Mouse (Mus musculus): ENCODE measurements around the gene Cnpy3. TPM values are rescaled to one million over a fixed set of nuclear protein-coding genes. Genes with fewer than 3 reads are reported as not detected.
A peak's percentile ranks its signal among the peaks of the same experiment; 100 is the strongest.

Gene Cnpy3
- polyA plus RNA-seq (2012; rRNA removed) (67.3 and 68.2 TPM in 2 replicates), polyA plus RNA-seq (2014; fragmentation: Nextera tagmentation; extraction: Ambion mirVana) (64.0 and 69.3 TPM in 2 replicates)

DNA sequence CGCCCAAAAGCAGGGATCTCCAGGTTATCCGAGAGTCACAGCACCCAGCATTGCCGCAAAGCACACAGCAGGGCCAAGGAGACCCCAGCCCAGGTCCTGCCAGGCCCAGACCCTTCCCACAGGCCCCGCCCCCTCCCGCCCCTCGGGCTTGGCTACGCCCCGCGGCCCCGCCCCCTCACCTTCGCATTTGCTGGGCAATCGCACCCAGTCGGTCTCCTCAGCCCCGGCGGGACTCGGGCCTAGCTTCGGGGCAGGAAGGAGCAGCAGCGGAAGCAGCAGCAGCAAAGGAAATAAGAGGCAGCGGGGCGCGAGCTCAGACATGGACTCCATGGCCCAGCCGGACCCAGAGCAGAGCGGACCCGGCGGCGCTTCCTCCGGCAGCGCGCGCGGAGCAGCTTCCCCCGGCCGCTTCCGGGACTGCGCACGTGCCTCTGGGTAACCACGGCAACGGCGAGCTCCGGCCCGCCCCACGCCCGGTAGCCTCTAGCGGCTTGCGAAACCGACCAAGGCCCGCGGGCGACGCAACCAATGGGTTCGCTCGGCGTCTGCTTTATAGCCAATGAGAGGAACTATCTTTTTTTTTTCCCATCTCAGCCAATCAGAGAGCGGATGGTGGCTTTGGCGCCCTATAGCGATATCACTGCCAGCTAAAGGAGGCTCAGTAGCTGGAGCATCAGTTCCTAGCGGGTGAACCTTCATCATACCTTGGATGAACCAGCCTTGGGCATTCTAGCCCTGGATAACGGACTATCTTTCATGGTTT, at the start of gene Cnpy3:
Gene Cnpy3 (minus strand): TSS at position 421 of the 763 bp plus-strand sequence.
- peak within 1 kb of the TSS; percentile 77 for H3K9ac ChIP-seq (ENCODE audit: low read depth, low read length, severe bottlenecking)
- peaks cover 7% of the 10 kb centered on the region; the same call in 1 of the 2 replicates for H3K4me1 ChIP-seq (ENCODE audit: control insufficient read depth, insufficient read depth, low read length)
- peak within 1 kb of the TSS; percentile 71 for H3K27ac ChIP-seq (replicated peaks; ENCODE audit: low read depth, low read length)
- no peaks in the 10 kb centered on the region for H3K27me3 ChIP-seq (ENCODE audit: control insufficient read depth, insufficient read depth, low read length)
- H3K4me3 ChIP-seq (replicated peaks; ENCODE audit: low read length), result peak within 1 kb of the TSS; percentile 76
- H3K4me2 ChIP-seq (replicated peaks; ENCODE audit: low read depth, low read length, severe bottlenecking), result peak within 1 kb of the TSS; percentile 59
- DNase-seq (ENCODE audit: low spot score) (peak; percentile 99), ATAC-seq (ENCODE audit: low FRiP score, low read depth) (peak; percentile 98)
- WGBS, result 0% methylated on average over 35 of the region's 58 CpGs
- H3K9me3 ChIP-seq (ENCODE audit: control insufficient read depth, low read length), result no peaks in the 10 kb centered on the region
- peaks cover 4% of the 10 kb centered on the region for H3K36me3 ChIP-seq (ENCODE audit: control insufficient read depth, insufficient read depth, low read length)
- TF ChIP-seq POLR2A (IDR thresholded peaks at IDR 0.05; ENCODE audit: borderline replicate concordance, extremely low read depth, insufficient read depth, insufficient read length), result 0 out of 2 replicates have a peak, but pooled peaks have one; percentile 54

DNA sequence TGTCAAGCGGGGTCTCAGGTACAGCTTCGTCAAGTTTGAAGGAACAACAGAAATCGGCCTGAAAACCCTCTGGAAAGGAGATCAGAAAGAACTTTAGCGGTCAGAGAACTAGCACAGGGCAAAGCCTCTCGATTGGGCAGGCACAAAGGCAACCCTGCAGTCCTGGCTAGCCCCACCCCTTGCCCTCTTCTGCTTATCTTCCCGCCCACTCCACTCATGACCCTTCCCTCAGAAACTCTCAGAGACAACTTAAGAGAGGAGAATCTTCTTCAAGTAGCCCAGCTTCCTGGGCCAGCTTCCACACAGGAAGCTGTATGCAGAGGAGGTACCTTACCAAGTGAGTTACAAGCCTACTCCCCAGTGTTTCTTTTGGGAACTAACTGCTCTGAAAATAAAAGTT, 49.7 kb upstream of the Cnpy3 start:
- no peak for DNase-seq (ENCODE audit: low spot score)
- Histone ChIP-seq H3K4me2 (replicated peaks; ENCODE audit: low read depth, low read length, severe bottlenecking) (no peak overlapping the region), H3K9me3 (ENCODE audit: control insufficient read depth, low read length) (no peaks in the 10 kb centered on the region), H3K27ac (replicated peaks; ENCODE audit: low read depth, low read length) (no peak overlapping the region), H3K27me3 (ENCODE audit: control insufficient read depth, insufficient read depth, low read length) (no peaks in the 10 kb centered on the region), H3K4me3 (replicated peaks; ENCODE audit: low read length) (no peak overlapping the region), H3K36me3 (ENCODE audit: control insufficient read depth, insufficient read depth, low read length) (peaks cover 63% of the 10 kb centered on the region), H3K4me1 (ENCODE audit: control insufficient read depth, insufficient read depth, low read length) (no peaks in the 10 kb centered on the region), H3K9ac (ENCODE audit: low read depth, low read length, severe bottlenecking) (no peak overlapping the region)
- no peak for TF ChIP-seq POLR2A (IDR thresholded peaks at IDR 0.05; ENCODE audit: borderline replicate concordance, extremely low read depth, insufficient read depth, insufficient read length)
- 90% methylated on average over 6 of the region's 6 CpGs for WGBS
- no peak for ATAC-seq (ENCODE audit: low FRiP score, low read depth)

DNA sequence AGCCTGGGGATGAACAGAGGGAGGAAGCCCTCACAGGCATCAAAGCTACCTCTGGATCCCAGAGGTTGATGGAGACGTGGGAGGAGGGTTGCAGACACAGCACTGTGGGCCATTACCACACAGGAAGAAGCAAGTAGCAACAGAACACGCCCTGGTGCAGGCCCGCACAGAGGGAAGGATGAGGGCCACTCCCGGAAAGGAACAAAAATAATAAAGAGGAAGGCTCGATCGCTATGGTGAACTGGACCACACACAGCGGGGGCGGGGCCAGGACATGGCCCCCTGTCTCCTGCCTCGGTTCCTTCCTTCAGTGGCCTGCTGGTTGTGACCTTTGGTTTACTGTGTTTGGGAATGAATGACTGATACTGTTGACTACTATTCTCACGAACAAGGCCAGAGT, 47.7 kb upstream of the Cnpy3 start:
- no peaks in the 10 kb centered on the region for H3K27me3 ChIP-seq (ENCODE audit: control insufficient read depth, insufficient read depth, low read length)
- no peak for TF ChIP-seq POLR2A (IDR thresholded peaks at IDR 0.05; ENCODE audit: borderline replicate concordance, extremely low read depth, insufficient read depth, insufficient read length)
- peaks cover 48% of the 10 kb centered on the region for H3K36me3 ChIP-seq (ENCODE audit: control insufficient read depth, insufficient read depth, low read length)
- no peak overlapping the region for H3K4me2 ChIP-seq (replicated peaks; ENCODE audit: low read depth, low read length, severe bottlenecking)
- 81% methylated on average over 10 of the region's 10 CpGs for WGBS
- H3K9me3 ChIP-seq (ENCODE audit: control insufficient read depth, low read length), result no peaks in the 10 kb centered on the region
- DNase-seq (ENCODE audit: low spot score) (no peak), ATAC-seq (ENCODE audit: low FRiP score, low read depth) (no peak)
- H3K27ac ChIP-seq (replicated peaks; ENCODE audit: low read depth, low read length), result no peak overlapping the region
- H3K4me1 ChIP-seq (ENCODE audit: control insufficient read depth, insufficient read depth, low read length), result no peaks in the 10 kb centered on the region
- no peak overlapping the region for H3K9ac ChIP-seq (ENCODE audit: low read depth, low read length, severe bottlenecking)
- no peak overlapping the region for H3K4me3 ChIP-seq (replicated peaks; ENCODE audit: low read length)

DNA sequence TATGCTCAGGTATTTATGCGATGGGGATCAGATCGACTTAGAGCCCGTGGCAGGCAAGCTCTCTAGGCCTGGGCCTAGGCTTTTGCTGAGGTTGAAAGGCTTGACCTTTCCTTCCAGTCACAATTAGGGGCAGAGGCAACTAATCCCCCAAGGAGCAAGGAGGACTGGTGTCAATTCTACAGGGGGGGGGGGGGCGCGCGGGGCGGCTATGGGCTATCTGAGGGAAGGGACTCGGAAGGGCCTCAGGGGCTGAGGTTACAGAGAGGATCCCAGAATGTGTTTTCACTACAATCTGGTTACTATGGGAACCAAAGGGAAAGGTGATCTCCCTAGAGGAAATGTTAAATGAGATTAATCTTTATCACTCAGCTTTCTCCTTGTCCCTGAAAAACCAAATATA, 45.4 kb upstream of the Cnpy3 start:
- no peak for DNase-seq (ENCODE audit: low spot score)
- Histone ChIP-seq H3K4me3 (replicated peaks; ENCODE audit: low read length) (no peak overlapping the region), H3K4me1 (ENCODE audit: control insufficient read depth, insufficient read depth, low read length) (no peaks in the 10 kb centered on the region), H3K9me3 (ENCODE audit: control insufficient read depth, low read length) (no peaks in the 10 kb centered on the region), H3K4me2 (replicated peaks; ENCODE audit: low read depth, low read length, severe bottlenecking) (no peak overlapping the region), H3K27me3 (ENCODE audit: control insufficient read depth, insufficient read depth, low read length) (no peaks in the 10 kb centered on the region), H3K9ac (ENCODE audit: low read depth, low read length, severe bottlenecking) (no peak overlapping the region), H3K27ac (replicated peaks; ENCODE audit: low read depth, low read length) (no peak overlapping the region), H3K36me3 (ENCODE audit: control insufficient read depth, insufficient read depth, low read length) (peaks cover 39% of the 10 kb centered on the region)
- no peak for TF ChIP-seq POLR2A (IDR thresholded peaks at IDR 0.05; ENCODE audit: borderline replicate concordance, extremely low read depth, insufficient read depth, insufficient read length)
- 48% methylated on average over 6 of the region's 8 CpGs for WGBS
- ATAC-seq (ENCODE audit: low FRiP score, low read depth), result no peak

DNA sequence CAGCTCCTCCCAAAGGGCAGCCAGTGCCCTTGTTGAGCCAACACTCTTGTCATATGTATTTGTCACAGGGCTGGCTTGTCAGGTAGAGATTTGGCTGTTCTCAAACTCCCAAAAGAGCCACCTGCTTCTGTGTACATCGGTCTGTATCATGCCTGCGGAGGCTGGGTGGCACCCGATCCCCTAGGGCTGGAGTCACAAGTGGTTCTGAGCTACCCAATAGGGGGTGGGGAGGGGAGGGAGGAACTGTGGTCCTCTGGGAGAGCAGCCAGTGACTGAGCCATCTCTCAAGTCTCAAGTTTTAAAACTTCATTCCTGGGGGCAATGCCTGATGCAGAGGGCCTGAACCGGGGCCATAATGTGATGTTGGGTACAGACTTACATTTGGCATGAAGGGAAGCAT, 44.7 kb upstream of the Cnpy3 start:
- H3K36me3 ChIP-seq (ENCODE audit: control insufficient read depth, insufficient read depth, low read length), result peaks cover 34% of the 10 kb centered on the region
- H3K4me1 ChIP-seq (ENCODE audit: control insufficient read depth, insufficient read depth, low read length), result no peaks in the 10 kb centered on the region
- H3K4me2 ChIP-seq (replicated peaks; ENCODE audit: low read depth, low read length, severe bottlenecking), result no peak overlapping the region
- H3K27ac ChIP-seq (replicated peaks; ENCODE audit: low read depth, low read length), result no peak overlapping the region
- no peaks in the 10 kb centered on the region for H3K27me3 ChIP-seq (ENCODE audit: control insufficient read depth, insufficient read depth, low read length)
- TF ChIP-seq POLR2A (IDR thresholded peaks at IDR 0.05; ENCODE audit: borderline replicate concordance, extremely low read depth, insufficient read depth, insufficient read length), result no peak
- 93% methylated on average over 4 of the region's 4 CpGs for WGBS
- ATAC-seq (ENCODE audit: low FRiP score, low read depth) (no peak), DNase-seq (ENCODE audit: low spot score) (no peak)
- H3K4me3 ChIP-seq (replicated peaks; ENCODE audit: low read length), result no peak overlapping the region
- no peaks in the 10 kb centered on the region for H3K9me3 ChIP-seq (ENCODE audit: control insufficient read depth, low read length)
- no peak overlapping the region for H3K9ac ChIP-seq (ENCODE audit: low read depth, low read length, severe bottlenecking)

Measured in limb, embryonic 14.5 days (tissue).